Mouse (Mus musculus): Measurements from ENCODE around the gene Pter. TPM values are rescaled to one million over a fixed set of nuclear protein-coding genes. Genes with fewer than 3 reads are reported as not detected.

Gene Pter
- total RNA-seq, 2 experiments from 2014 or later = 1.1 to 1.2 TPM

GRCm38 (mm10) chr2:13008433-13008832, 84.6 kb downstream of the Pter start:
- DNase-seq (ENCODE audit: low spot score in 2 of 2) = no peak

GRCm38 (mm10) chr2:13009261-13009972, 85.6 kb downstream of the Pter start:
- peak in 1 of 2 experiments; percentile 33 for DNase-seq (ENCODE audit: low spot score in 2 of 2)

GRCm38 (mm10) chr2:13010030-13010459, 86.2 kb downstream of the Pter start:
- DNase-seq (ENCODE audit: low spot score in 2 of 2) = peak; percentile 17

- peak; percentile 45 to 61 for DNase-seq (ENCODE audit: low spot score in 2 of 2)
Observed at GRCm38 (mm10) chr2:13010460-13011341, 86.9 kb downstream of the Pter start.

- DNase-seq (ENCODE audit: low spot score in 2 of 2) = peak; percentile 83 to 88
Observed at GRCm38 (mm10) chr2:13011472-13011871, 87.6 kb downstream of the Pter start, which contains the start of gene C1ql3. C1ql3 (minus strand) TSS chr2:13011806.

GRCm38 (mm10) chr2:13011973-13012372, 88.1 kb downstream of the Pter start:
- no peak for DNase-seq (ENCODE audit: low spot score in 2 of 2)

GRCm38 (mm10) chr2:13018382-13018781, 94.5 kb downstream of the Pter start:
- DNase-seq (ENCODE audit: low spot score in 2 of 2) = no peak

GRCm38 (mm10) chr2:13018861-13019260, 95.0 kb downstream of the Pter start:
- no peak for DNase-seq (ENCODE audit: low spot score in 2 of 2)

- DNase-seq (ENCODE audit: low spot score in 2 of 2) = no peak
Observed at GRCm38 (mm10) chr2:13038772-13039171, 114.9 kb downstream of the Pter start.

GRCm38 (mm10) chr2:13039785-13040184, 115.9 kb downstream of the Pter start:
- no peak for DNase-seq (ENCODE audit: low spot score in 2 of 2)

- no peak for DNase-seq (ENCODE audit: low spot score in 2 of 2)
Observed at GRCm38 (mm10) chr2:13044555-13044954, 120.7 kb downstream of the Pter start.

- no peak for DNase-seq (ENCODE audit: low spot score in 2 of 2)
Observed at GRCm38 (mm10) chr2:13048649-13049048, 124.8 kb downstream of the Pter start.

Other genes with a start within 250 kb of the Pter start
- 100 to 1,000 TPM; 120 to 129 TPM for gene C1ql3, start 87.8 kb downstream of the Pter start, total RNA-seq (2021)